ENCODE assay signal across 8 mouse cellular contexts in the genomic region with DNA sequence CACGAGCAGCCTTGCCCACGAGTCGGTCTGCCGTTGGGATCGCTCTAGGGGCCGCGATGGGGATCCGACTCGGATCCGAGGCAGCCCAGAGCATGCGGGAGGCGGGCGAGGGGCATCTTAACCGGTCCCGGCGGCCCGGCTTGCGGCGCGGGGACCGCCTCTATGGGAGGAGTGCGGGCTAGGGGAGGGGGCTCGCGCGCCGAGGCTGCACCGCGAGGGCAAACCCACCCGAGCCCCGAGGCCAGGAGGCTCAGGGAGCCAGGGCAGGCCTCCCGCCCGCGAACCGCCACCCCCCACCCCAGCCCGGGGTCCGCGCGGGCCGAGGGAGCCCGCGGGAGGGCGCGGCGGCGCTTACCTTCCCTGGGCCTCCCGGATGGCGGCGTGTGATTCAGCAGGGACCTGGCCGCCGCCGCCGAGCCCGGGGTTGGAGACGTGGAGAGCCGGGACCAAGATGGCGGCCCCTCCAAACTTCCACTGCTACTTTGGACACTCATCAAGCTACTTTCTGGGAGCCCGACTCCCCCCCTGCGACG. TPM values are rescaled to one million over a fixed set of nuclear protein-coding genes. Genes with fewer than 3 reads are reported as not detected.
A peak's percentile ranks its signal among the peaks of the same experiment; 100 is the strongest.
DNase-seq lines count a peak whose midpoint lies in the region; ATAC-seq and TF ChIP-seq lines count a peak whose summit lies in the region.

No protein-coding gene starts in this region.

- peaks cover 12% of the 10 kb centered on the region; the same call in 1 of the 2 replicates for H3K79me2 ChIP-seq in liver, adult 2 months (ENCODE audit: control insufficient read depth, insufficient read depth, low read length)

- no peaks in the 10 kb centered on the region for H3K36me3 ChIP-seq in liver, adult 2 months (ENCODE audit: control insufficient read depth, insufficient read depth, low read length)

- H3K27me3 ChIP-seq in liver, adult 2 months (ENCODE audit: control insufficient read depth, insufficient read depth, low read length): no peaks in the 10 kb centered on the region

- H3K4me1 ChIP-seq in liver, adult 2 months (ENCODE audit: control insufficient read depth, insufficient read depth, low read length): peaks cover 6% of the 10 kb centered on the region; the same call in 1 of the 2 replicates

- 0% methylated on average over 56 of the region's 59 CpGs for WGBS in liver, adult 2 months

- peak overlapping the region; percentile 98 for H3K4me3 ChIP-seq in liver, adult 2 months (ENCODE audit: insufficient read depth, low read depth, low read length)

- peak overlapping the region; percentile 87 for H3K9ac ChIP-seq in liver, adult 2 months (ENCODE audit: low read depth, low read length)

- ATAC-seq in monocyte, adult 5-6 weeks (replicated peaks; ENCODE audit: insufficient number of reproducible peaks, low FRiP score, low TSS enrichment, poor library complexity, severe bottlenecking): peak; percentile 62

- no peak for TF ChIP-seq CTCF in liver, adult 2 months (IDR thresholded peaks at IDR 0.05; ENCODE audit: low read depth, low read length)

- peak overlapping the region; percentile 86 for H3K27ac ChIP-seq in liver, adult 2 months (replicated peaks; ENCODE audit: insufficient read depth, low read depth, low read length)

- DNase-seq in kidney, adult 11 months: peak; percentile 78
- no peak for DNase-seq in kidney, adult 18-20 months
- DNase-seq in embryo, embryonic 10.5 days (ENCODE audit: low spot score): peak; percentile 78
- DNase-seq in gastrocnemius, postnatal 25 days: peak; percentile 72
- DNase-seq in kidney, adult 8-10 months: peak; percentile 60 to 68
- DNase-seq in liver, adult 2 months (ENCODE audit: extremely low read depth, low read depth, low spot score): no peak
- DNase-seq in spleen, postnatal 4 days (ENCODE audit: low spot score in 2 of 2): peak; percentile 75 to 92

- no peak for TF ChIP-seq POLR2A in liver, adult 2 months (IDR thresholded peaks at IDR 0.05; ENCODE audit: extremely low read depth, insufficient read depth, low read length)

RNA-seq across cellular contexts. Expression of a gene that starts 0.6 kb away (rescaled TPM):
- total RNA-seq in gastrocnemius, postnatal 25 days (2021): 10 to 100 TPM; 28.1 to 34.8 TPM
- total RNA-seq in liver, adult 2 months (2014; rRNA removed): 21.4 and 22.6 TPM in 2 replicates
- polyA plus RNA-seq in liver, adult 2 months (2012; rRNA removed): 5.6 and 6.2 TPM in 2 replicates
- 79.4 to 108 TPM (median 81.9 TPM) in 3 replicates for total RNA-seq in monocyte, adult 5-6 weeks (2017)

Comparison
In these comparisons a context has a peak if more than half of its experiments do, and no peak if none do; other contexts are left out.
1. DNase-seq: peak in kidney, adult 11 months (single experiment), embryo, embryonic 10.5 days (single experiment), gastrocnemius, postnatal 25 days (single experiment), kidney, adult 8-10 months (2 of 2) and spleen, postnatal 4 days (2 of 2); none in kidney, adult 18-20 months (single experiment) and liver, adult 2 months (single experiment).